Mouse (Mus musculus): ENCODE measurements at regions not wholly inside any gene's neighbourhood (a gene's known extent, or its start where the extent isn't known, plus 50 kb on each side); places are given as distances from the start of the nearest gene placed in this dataset.

- Histone ChIP-seq H3K9me3 (ENCODE audit: control insufficient read depth, low read length) (no peaks in the 10 kb centered on the region), H3K36me3 (ENCODE audit: control insufficient read depth, insufficient read depth, low read length) (no peaks in the 10 kb centered on the region), H3K9ac (replicated peaks; ENCODE audit: low read length) (no peak overlapping the region), H3K4me1 (ENCODE audit: control insufficient read depth, insufficient read depth, low read length) (no peaks in the 10 kb centered on the region), H3K4me2 (ENCODE audit: low read length) (no peak overlapping the region), H3K27ac (replicated peaks; ENCODE audit: low read depth, low read length) (no peak overlapping the region), H3K27me3 (ENCODE audit: control insufficient read depth, insufficient read depth, low read length) (no peaks in the 10 kb centered on the region), H3K4me3 (replicated peaks; ENCODE audit: low read depth, low read length) (no peak overlapping the region)
- WGBS = 71% methylated on average over 8 of the region's 8 CpGs
- DNase-seq (no peak), ATAC-seq (ENCODE audit: low FRiP score, low TSS enrichment) (no peak)
These were observed 71.8 kb upstream of the Tlk1 start for GRCm38 (mm10) chr2:70897373-70897772.

DNA sequence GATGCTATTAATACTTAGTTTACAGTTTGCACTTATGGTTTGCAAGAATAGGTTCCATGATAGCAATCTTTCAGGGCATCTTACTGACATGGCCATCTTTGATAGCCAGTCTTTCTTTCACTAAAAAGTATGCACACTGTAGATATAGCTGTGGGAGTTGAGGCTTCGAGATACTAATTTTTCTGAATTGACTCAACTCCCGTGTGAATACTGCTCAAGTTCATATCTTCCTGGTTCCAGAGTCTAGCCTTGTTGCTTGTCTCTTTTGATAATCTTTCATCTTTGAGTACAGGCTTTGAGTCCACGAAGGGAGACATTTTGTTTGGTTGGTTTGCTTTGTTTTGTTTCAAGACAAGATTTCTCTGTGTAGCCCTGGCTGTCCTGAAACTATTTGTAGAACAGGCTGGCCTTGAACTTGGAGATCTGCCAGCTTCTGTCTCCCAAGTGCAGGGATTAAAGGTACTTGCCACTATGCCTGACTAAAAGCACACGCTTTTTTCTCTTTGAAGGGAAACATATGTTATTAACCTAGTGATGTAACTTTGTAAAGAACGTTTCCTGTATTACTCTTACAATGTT lies 64.1 kb upstream of the Tlk1 start:
- no peaks in the 10 kb centered on the region for H3K9me3 ChIP-seq (ENCODE audit: control insufficient read depth, low read length)
- ATAC-seq (ENCODE audit: low FRiP score, low TSS enrichment) (no peak), DNase-seq (no peak)
- no peak overlapping the region for H3K27ac ChIP-seq (replicated peaks; ENCODE audit: low read depth, low read length)
- 76% methylated on average over 5 of the region's 5 CpGs for WGBS
- no peaks in the 10 kb centered on the region for H3K27me3 ChIP-seq (ENCODE audit: control insufficient read depth, insufficient read depth, low read length)
- H3K4me2 ChIP-seq (ENCODE audit: low read length) = no peak overlapping the region
- H3K4me3 ChIP-seq (replicated peaks; ENCODE audit: low read depth, low read length) = no peak overlapping the region
- H3K4me1 ChIP-seq (ENCODE audit: control insufficient read depth, insufficient read depth, low read length) = no peaks in the 10 kb centered on the region
- H3K36me3 ChIP-seq (ENCODE audit: control insufficient read depth, insufficient read depth, low read length) = no peaks in the 10 kb centered on the region
- H3K9ac ChIP-seq (replicated peaks; ENCODE audit: low read length) = no peak overlapping the region

DNA sequence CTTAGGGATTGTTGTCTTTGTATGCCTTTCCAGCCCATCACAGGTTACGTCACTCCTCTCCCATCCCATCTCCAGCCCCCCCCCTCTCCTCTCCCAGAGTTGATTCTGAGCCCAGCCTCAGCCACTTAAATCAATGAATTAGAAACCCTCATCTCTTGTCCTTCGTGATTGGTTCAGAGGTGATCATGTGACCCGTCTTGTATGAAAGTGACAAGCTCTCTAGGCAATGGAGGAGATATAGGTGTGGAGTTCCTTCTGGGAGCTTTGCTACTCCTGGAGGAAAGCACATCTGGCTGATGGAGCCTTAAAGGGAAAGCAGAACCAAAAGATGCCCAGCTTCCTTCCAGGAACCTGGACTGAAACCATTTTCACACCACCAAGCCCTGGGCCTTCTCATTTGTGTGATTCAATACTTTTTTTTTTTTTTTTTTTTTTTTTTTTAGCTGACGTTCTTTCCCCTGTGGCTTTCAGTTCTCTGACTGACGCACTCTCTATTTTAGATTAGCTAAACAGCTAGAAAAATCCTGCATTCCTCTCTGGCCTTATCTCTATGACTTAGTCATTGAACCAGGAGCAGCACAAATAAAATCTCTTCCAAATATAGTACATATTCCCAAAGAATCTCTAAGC lies 63.4 kb upstream of the Tlk1 start:
- Histone ChIP-seq H3K4me2 (ENCODE audit: low read length) (no peak overlapping the region), H3K4me3 (replicated peaks; ENCODE audit: low read depth, low read length) (no peak overlapping the region), H3K9ac (replicated peaks; ENCODE audit: low read length) (no peak overlapping the region), H3K27me3 (ENCODE audit: control insufficient read depth, insufficient read depth, low read length) (no peaks in the 10 kb centered on the region), H3K27ac (replicated peaks; ENCODE audit: low read depth, low read length) (no peak overlapping the region), H3K4me1 (ENCODE audit: control insufficient read depth, insufficient read depth, low read length) (no peaks in the 10 kb centered on the region), H3K36me3 (ENCODE audit: control insufficient read depth, insufficient read depth, low read length) (no peaks in the 10 kb centered on the region), H3K9me3 (ENCODE audit: control insufficient read depth, low read length) (no peaks in the 10 kb centered on the region)
- ATAC-seq (ENCODE audit: low FRiP score, low TSS enrichment) (no peak), DNase-seq (no peak)
- WGBS = 85% methylated on average over 5 of the region's 5 CpGs

DNA sequence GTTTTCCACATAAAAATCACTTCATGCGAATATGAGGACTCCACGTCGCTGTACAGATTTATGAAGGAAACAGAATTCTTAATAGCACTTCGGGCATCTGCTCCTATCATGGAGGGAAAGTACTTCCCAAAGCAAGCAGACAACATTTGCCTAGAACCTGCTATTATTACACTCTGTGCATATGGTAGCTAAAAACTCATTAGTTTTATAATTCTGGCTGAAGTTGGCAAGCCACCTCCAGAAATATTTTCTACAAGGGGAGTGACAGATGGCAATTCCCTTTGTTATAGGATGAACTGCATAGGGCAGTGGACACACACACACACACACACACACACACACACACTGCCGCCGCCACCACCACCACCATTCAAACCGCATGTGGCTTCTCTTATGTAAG lies 61.3 kb upstream of the Tlk1 start:
- ATAC-seq (ENCODE audit: low FRiP score, low TSS enrichment) (no peak), DNase-seq (no peak)
- Histone ChIP-seq H3K4me2 (ENCODE audit: low read length) (no peak overlapping the region), H3K36me3 (ENCODE audit: control insufficient read depth, insufficient read depth, low read length) (no peaks in the 10 kb centered on the region), H3K9ac (replicated peaks; ENCODE audit: low read length) (no peak overlapping the region), H3K4me1 (ENCODE audit: control insufficient read depth, insufficient read depth, low read length) (no peaks in the 10 kb centered on the region), H3K9me3 (ENCODE audit: control insufficient read depth, low read length) (no peaks in the 10 kb centered on the region), H3K27me3 (ENCODE audit: control insufficient read depth, insufficient read depth, low read length) (no peaks in the 10 kb centered on the region), H3K27ac (replicated peaks; ENCODE audit: low read depth, low read length) (no peak overlapping the region), H3K4me3 (replicated peaks; ENCODE audit: low read depth, low read length) (no peak overlapping the region)
- 73% methylated on average over 7 of the region's 7 CpGs for WGBS

- Histone ChIP-seq H3K4me1 (ENCODE audit: control insufficient read depth, insufficient read depth, low read length) (no peaks in the 10 kb centered on the region), H3K27me3 (ENCODE audit: control insufficient read depth, insufficient read depth, low read length) (no peaks in the 10 kb centered on the region), H3K27ac (replicated peaks; ENCODE audit: low read depth, low read length) (no peak overlapping the region), H3K4me3 (replicated peaks; ENCODE audit: low read depth, low read length) (no peak overlapping the region), H3K4me2 (ENCODE audit: low read length) (no peak overlapping the region), H3K36me3 (ENCODE audit: control insufficient read depth, insufficient read depth, low read length) (no peaks in the 10 kb centered on the region), H3K9ac (replicated peaks; ENCODE audit: low read length) (no peak overlapping the region), H3K9me3 (ENCODE audit: control insufficient read depth, low read length) (no peaks in the 10 kb centered on the region)
- 91% methylated on average over 6 of the region's 6 CpGs for WGBS
- DNase-seq = no peak
- ATAC-seq (ENCODE audit: low FRiP score, low TSS enrichment) = no peak
These were observed 60.1 kb upstream of the Tlk1 start for GRCm38 (mm10) chr2:70885674-70886073.

- H3K27me3 ChIP-seq (ENCODE audit: control insufficient read depth, insufficient read depth, low read length) = no peaks in the 10 kb centered on the region
- no peak overlapping the region for H3K9ac ChIP-seq (replicated peaks; ENCODE audit: low read length)
- H3K27ac ChIP-seq (replicated peaks; ENCODE audit: low read depth, low read length) = no peak overlapping the region
- 83% methylated on average over 13 of the region's 13 CpGs for WGBS
- no peaks in the 10 kb centered on the region for H3K36me3 ChIP-seq (ENCODE audit: control insufficient read depth, insufficient read depth, low read length)
- H3K4me2 ChIP-seq (ENCODE audit: low read length) = no peak overlapping the region
- DNase-seq = no peak
- H3K4me1 ChIP-seq (ENCODE audit: control insufficient read depth, insufficient read depth, low read length) = no peaks in the 10 kb centered on the region
- no peak for ATAC-seq (ENCODE audit: low FRiP score, low TSS enrichment)
- H3K9me3 ChIP-seq (ENCODE audit: control insufficient read depth, low read length) = no peaks in the 10 kb centered on the region; the same call in 1 of the 2 replicates
- no peak overlapping the region for H3K4me3 ChIP-seq (replicated peaks; ENCODE audit: low read depth, low read length)
These were observed 52.0 kb upstream of the Tlk1 start for GRCm38 (mm10) chr2:70877333-70878080.

- Histone ChIP-seq H3K4me1 (ENCODE audit: control insufficient read depth, insufficient read depth, low read length) (no peaks in the 10 kb centered on the region), H3K9ac (replicated peaks; ENCODE audit: low read length) (no peak overlapping the region), H3K27me3 (ENCODE audit: control insufficient read depth, insufficient read depth, low read length) (no peaks in the 10 kb centered on the region), H3K9me3 (ENCODE audit: control insufficient read depth, low read length) (no peaks in the 10 kb centered on the region; the same call in 1 of the 2 replicates), H3K27ac (replicated peaks; ENCODE audit: low read depth, low read length) (no peak overlapping the region), H3K4me2 (ENCODE audit: low read length) (no peak overlapping the region), H3K36me3 (ENCODE audit: control insufficient read depth, insufficient read depth, low read length) (no peaks in the 10 kb centered on the region), H3K4me3 (replicated peaks; ENCODE audit: low read depth, low read length) (no peak overlapping the region)
- ATAC-seq (ENCODE audit: low FRiP score, low TSS enrichment) (no peak), DNase-seq (no peak)
- 83% methylated on average over 5 of the region's 5 CpGs for WGBS
These were observed 50.7 kb upstream of the Tlk1 start for GRCm38 (mm10) chr2:70876251-70876650.

Measured in midbrain, embryonic 14.5 days (tissue).